Mouse (Mus musculus): ENCODE measurements around the gene Auts2. TPM values are rescaled to one million over a fixed set of nuclear protein-coding genes. Genes with fewer than 3 reads are reported as not detected.
A peak's percentile ranks its signal among the peaks of the same experiment; 100 is the strongest.

Auts2 gene
- total RNA-seq, 2 experiments from 2014 or later, result 19.4 to 30.5 TPM

DNA sequence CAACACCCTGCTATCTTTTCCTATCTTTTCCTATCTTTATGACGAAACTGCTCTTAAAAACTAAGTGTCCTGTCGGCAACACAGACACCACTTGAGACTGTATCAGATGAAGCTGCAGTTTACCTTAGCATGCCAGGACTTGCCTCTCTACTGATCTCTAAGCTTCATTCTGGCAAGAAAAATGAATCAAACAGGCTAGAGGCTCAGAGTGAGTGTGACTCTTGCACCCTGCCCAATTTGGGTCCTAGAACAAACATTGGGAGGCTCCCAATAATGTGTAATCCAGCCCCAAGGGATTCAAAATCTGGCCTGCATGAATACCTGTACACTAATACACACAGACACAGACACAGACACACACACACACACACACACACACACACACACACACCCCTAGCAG, 250.2 kb downstream of the Auts2 start:
- intact Hi-C loops (cut with DNase I; ENCODE audit: low total_unique reads), result no loop called here

DNA sequence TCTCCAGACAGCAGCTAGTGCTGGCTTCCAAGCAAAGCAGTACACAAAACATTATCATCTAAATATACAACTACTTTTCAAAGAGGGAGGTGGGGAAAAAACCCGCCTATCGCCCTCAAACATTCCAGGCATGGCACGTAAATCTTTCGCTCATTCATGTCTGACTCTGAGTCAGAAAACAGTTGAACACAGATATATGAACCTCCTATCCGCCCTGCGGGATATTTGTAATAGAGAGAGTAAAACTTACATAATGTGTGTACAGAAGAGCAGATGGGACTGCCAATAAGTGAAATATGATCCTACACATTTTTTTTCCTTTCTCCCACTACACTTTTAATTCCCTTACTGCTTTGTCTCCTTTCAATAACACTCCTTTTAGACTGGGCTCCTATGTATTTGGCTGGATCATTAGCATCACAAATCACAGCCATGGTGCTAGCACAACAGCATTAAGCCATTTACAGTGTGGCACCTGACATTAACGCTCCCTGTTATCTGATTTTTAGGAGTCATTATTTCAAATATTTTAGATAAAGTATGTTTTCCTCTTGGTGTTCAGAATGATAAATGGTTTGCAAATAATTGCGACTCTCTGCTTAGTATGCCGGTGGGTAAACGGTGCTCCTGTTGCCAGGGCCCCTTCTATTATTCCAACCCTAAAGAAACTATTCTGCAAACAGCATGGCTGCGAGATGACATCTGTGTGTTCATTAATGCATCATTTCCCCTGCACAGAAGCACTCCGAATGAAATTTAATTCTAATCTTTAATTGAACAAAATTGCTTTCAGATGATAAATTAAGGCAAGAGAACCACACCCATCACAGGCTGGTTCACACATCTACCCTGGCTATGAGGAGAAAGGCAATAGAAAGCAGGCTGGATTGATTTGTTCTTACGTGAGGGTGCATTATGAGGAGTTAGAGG, 252.3 kb downstream of the Auts2 start:
- intact Hi-C loops (cut with DNase I; ENCODE audit: low total_unique reads), result no loop called here
- DNase-seq, result no peak

More for the DNA sequence above, 250.2 kb downstream of the Auts2 start:
- no peak for DNase-seq

DNA sequence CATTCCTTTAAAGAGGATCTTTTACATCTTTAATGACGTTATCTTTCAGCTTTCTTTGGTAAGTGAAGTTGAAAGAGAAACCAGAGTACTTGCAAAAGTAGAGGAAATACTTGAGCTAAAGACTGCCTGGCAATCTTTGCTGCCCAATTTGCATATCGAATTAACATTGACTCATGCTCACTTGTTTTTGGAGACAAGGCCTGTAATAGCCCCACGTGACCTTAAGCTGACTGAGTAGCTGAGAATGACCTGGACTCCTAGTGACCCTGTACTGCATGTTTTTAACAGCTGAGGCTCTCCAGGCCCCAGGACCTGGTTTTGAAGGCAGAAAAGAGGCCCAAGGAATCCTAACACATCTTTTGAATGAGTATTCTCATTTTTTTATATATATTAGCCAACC, 259.4 kb downstream of the Auts2 start:
- DNase-seq, result no peak
- intact Hi-C loops (cut with DNase I; ENCODE audit: low total_unique reads), result no loop called here

DNA sequence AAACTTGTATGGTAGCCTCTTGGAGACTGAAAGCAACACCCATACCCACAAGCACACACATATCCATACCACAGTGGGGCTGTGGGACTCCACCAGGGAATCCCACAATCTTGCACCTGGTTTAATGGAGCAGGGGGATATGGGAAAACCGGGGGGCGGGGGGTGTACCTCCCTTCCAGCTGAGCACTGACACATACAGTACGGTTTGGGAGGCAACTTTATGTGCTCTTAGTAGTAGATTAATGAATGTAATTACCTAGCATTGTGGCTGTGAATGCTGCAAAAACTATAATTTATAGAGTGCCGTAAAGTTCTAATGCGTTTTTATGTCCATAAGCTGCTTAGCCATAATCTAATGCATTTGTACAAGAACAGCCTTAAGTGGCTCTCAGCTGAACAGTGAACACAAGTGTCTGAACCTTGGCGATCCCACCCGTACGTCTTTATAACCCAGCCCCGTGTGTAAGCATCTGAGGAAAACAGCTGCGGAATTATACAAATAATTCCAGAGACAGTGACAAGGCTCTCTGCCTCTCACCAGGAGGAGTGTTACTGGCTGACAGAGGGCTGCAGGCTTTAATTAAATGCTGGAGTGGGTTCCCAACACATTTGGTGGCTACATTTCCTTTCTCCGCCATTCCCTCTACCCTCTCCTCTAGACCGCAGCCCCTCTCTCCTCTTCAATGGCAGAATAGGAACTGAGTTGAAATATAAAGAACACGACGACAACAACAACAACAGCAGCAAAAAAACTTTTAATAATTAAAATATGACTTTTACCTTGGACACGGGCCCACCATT, 268.8 kb downstream of the Auts2 start:
- intact Hi-C loops (cut with DNase I; ENCODE audit: low total_unique reads), result no loop called here
- DNase-seq, result no peak

DNA sequence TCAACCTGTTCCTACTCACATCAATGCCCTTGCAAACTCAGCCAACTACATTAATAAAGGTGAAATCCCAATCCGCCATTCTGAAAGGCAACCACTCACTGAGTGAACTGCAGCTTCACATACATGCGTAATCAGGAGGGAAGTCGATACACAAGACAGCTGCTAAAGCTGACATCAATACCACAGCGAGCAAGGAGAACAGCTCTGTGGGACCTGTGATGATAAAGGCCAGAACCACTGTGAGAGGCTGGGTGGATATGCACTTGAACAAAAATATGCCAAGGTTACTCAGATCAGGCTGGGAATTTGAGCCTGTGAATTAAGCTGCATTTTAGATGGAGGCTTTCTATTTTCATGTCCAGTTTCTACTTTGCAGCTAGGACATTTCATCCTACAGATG, 271.0 kb downstream of the Auts2 start:
- no peak for DNase-seq
- intact Hi-C loops (cut with DNase I; ENCODE audit: low total_unique reads), result no loop called here

DNA sequence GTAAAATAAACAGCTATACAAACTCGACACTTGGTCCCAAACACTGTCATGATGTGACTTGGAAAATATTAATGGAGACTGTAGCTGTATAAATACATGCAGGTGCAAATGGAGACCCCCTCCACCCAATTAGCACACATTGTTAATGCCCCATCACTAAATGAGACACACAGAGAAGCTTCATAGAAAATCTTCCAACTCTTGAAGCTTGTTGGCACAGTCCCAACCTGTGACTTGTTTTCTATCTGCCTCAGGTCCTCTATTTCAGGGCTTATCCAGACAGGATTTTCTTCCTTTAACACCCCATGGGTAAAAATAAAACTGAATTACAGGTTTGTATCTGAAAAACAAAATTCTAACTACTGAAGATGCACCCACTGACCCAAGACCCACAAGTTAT, 272.2 kb downstream of the Auts2 start:
- no peak for DNase-seq
- intact Hi-C loops (cut with DNase I; ENCODE audit: low total_unique reads), result no loop called here

DNA sequence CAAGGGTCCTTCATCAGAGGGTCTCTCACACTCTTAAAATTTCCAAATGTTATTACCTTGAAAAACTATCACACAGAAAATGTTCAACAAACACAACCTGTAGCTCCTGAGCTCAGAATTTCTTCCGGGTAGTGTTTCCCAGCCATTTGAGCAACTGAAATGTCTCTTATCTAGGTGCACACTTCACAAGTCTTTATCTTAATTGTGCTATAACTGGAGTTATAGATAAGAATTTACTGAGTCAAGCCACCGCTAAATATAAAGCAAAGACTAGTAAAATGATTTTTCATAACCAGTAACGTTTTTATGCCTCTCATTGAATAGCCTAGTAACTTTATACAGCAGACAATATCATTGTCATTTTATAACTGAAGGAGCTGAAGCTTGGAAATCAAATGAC, 273.1 kb downstream of the Auts2 start:
- intact Hi-C loops (cut with DNase I; ENCODE audit: low total_unique reads), result no loop called here
- no peak for DNase-seq

DNA sequence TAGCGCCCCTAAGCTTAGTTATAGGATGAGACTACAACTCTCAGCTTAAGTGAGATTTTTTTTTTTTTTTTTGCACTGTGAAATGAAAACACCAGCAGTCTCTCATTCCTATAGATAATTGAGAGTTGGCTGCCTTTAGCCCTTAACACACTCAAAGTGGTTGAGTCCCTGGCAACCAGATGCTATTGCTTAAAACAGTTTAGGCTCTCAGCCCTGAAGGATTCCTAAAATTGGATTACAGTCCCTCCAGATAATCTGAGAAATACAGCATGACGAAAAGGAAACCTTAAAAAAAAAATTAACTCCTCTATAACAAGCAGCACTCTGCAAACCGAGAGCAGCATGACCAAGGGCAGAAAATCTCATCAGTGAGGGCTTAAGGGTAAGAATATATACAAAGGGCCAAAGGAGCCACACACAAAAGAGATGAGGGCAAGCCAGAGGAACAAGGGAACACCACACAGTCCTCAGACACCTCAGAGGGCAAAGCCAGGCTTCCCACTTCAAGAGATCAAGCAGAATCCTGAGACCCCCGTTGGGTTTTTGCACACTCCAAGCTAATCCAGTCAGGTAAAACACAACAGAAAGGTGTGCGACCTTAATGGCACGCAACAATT, 274.7 kb downstream of the Auts2 start:
- intact Hi-C loops (cut with DNase I; ENCODE audit: low total_unique reads), result no loop called here
- DNase-seq, result no peak

DNA sequence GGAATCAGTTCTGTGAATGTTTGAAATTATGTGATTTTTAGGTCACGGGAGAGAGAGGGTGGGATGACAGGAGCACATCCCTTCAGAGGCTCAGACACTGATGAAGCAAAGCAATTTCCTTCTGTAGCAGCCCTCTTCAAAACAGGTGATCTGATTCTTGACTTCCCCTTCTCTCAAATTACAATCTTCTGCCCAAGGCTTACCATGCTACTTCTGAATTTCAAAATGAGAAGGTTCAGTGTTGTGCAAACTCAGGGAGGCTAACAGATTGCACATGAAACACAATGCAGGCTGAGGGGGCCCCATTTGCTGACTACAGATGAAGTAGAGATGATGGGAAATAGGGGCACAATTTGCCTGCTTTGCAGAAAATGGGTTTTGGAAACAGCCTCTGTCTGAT, 278.1 kb downstream of the Auts2 start:
- intact Hi-C loops (cut with DNase I; ENCODE audit: low total_unique reads), result no loop called here

DNA sequence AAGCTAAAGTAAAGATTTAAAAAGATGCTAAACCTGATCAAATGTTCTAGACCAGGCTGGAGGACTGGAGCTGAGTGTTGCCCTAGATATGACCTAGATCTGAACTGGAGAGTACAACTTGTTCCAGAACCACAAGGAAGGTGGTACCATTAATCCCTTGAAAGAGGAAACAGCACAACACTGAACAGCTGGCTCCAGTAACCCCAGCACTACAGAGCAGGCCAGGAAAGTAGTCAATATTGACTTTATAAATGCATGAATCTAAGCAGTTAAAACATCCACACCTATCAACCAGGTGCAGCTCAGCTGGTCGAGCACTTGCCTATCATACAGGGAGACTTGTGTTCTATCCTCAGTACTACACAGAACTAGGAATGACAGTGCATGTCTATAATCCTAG, 281.4 kb downstream of the Auts2 start:
- intact Hi-C loops (cut with DNase I; ENCODE audit: low total_unique reads), result no loop called here

More for the DNA sequence above, 278.1 kb downstream of the Auts2 start:
- DNase-seq, result no peak

DNA sequence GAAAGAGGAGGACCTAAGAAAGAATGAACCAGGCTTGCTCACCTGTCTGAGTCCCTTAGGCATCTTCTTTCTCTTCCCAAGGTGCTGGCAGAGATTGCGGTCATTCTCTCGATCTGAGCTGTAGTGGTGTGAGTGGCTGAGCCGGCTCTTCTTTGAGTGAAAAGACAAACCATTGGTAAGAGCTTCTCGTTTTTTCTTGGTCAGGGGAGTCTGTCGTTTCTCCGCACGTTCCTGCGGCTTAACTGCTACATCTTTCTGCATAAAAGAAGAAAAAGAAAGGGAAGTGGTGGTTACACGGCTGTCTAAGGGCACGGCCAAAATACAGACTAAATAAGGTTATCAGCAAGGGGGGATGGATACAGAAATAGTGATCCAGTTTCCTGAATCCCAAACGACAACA, 284.3 kb downstream of the Auts2 start:
- intact Hi-C loops (cut with DNase I; ENCODE audit: low total_unique reads), result no loop called here
- DNase-seq, result no peak

More for the DNA sequence above, 281.4 kb downstream of the Auts2 start:
- no peak for DNase-seq

DNA sequence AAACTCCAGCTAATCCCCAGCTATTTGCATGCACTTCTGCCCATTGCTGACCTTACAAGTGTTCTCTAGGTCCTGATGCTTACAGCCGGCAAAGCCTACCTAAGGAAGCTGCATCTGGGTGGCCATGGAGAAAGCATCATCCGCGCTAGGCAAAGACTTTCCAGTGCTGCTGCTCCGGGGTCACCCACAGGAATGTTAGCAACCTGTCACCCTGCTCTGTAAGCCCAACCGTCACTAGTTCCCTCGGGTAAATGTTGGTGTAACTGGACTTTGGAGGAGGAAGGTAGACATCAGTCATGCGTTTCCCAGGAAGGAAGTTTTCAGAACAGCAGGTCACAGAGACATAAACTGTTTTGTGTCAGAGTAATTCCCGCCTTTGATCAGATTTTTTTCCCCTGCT, 287.6 kb downstream of the Auts2 start:
- intact Hi-C loops (cut with DNase I; ENCODE audit: low total_unique reads), result no loop called here
- DNase-seq, result no peak

DNA sequence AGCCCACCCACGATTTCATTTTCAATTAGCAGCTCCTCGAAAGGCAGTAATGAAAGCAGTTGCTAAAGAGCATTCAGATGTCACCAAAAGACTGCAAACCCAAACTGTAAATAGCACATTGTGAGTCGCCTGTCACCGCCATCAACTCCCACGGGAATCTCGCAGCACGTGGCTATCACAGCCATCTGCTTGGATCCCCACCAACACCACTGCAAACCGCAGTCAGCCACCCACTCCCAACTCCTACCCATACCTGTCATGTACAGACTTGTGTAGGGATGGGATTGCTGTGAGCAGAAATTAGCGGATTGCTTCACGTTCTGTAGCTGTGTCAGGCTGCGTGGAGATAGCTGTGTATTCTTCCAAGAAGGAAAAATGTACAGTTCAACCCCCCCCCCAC, 293.6 kb downstream of the Auts2 start:
- no peak for DNase-seq
- intact Hi-C loops (cut with DNase I; ENCODE audit: low total_unique reads), result no loop called here

DNA sequence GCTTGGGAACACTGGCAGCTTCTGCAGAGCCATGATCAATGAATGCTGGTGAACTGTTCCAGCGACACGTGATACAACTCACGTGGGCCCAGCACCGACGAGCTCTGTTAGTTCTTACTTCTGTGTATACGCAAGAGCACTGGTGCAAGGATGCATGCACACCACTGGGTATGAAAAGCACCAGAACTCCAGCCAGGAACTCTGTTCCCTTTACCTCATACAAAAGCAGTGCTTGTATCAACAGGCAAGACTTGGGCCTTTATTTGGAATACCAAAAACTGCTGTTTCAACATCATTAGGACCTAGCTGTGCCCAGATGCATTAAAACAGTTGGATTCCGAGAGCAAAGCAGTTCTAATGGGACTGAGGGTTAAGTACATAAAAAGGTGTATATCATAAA, 295.1 kb downstream of the Auts2 start:
- no peak for DNase-seq
- intact Hi-C loops (cut with DNase I; ENCODE audit: low total_unique reads), result no loop called here

DNA sequence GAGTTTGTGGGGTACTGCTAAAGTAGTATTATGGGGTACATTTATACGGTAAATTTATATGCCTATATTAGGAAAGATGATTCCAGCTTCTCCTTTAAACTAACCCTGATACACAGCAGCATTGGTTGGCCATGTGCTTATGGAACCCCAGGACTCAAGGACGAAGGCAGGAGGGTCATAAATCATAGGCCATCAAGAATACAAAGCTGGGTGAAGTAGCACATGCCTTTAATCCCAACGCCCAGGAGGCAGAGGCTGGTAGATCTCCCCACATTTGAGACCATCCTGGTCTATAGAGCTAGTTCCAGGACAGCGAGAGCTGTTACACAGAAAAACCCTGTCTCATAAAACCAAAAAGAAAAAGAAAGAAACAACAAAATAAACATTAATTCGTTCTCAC, 307.7 kb downstream of the Auts2 start:
- no peak for DNase-seq
- intact Hi-C loops (cut with DNase I; ENCODE audit: low total_unique reads), result no loop called here

DNA sequence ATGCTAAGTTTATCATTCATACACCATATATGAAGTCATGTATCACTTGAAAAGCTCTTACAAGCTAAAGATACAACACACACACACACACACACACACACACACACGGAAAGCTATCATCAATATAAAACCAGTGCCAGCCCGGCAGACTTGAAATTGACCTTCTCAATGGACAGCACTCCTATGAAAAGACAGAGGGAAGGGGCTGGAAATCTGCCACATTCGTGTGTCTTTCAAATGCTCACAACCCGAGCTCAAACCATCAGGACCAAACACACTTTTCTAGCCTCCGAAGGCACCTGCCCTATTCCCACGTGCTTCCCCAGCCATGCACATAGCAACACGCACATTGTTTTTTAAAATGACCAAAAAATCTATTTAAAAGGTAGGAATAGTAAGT, 308.7 kb downstream of the Auts2 start:
- intact Hi-C loops (cut with DNase I; ENCODE audit: low total_unique reads), result no loop called here
- DNase-seq, result no peak

DNA sequence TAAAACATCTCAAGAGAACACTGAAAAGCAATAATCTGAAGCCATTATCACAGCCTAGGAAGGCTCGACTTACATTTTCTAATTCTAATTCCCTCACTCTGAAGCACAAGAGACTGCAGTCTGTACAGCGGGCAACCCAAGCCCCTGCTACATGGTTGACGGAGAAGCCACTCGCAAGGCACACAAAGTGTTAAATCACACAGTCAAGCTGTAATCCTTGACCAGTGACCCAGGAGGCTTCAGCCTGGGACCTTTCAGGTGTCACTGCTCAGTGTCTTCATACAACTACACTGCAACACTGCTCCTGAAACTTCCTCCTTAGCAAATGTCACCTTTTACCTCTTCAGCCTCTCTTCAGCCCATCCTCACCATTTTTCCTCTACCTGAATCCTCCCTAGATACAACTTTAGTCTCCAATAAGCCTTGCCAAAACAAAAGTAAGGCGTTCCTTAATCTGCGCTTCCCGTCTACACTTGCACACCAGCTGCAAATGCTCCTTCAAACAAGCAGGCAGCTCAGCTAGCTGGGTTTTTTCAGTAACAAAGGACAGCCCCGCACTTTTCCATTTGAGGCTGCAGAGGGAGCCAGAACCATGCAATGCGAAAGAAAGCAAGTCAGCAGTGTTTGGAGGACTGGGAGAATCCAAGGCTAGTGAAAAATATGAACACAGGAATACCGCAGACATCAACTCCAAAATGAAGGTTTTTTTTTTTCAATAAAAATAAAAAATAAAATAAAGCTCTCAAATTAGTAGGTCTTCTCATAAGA, 311.7 kb downstream of the Auts2 start:
- intact Hi-C loops (cut with DNase I; ENCODE audit: low total_unique reads), result no loop called here

DNA sequence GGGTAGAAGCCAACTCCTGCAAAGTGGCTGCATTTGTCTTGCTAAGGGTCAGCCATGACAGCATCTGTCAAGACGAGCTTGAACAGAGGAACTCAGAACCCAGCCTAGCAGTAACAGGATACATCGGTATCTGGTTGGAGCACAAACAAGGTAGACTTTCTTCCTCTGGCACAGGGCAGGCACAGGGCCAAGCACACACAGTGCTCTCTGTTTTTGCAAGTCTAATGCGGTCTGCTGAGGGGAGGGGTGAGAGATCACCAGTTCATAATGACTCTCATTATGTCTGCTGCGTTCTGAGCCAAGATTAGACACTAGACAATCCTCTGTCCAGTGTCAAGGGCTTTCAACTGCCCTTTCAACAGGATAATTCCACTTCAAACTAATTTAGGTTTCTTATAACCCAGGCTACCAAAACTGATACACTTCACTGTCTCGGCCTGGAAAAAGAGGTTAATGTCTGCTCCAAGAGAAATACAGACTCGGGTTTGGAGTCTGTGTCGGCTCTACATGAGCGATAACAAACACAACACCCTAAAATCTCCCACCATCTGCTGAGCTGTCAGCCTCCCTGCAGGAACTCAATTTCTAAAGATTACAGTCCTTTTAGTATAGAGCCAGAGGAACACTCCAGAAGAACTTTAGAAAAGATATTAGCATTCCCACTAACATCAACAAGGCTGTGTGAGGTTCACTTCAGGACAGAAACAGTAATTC, 313.3 kb downstream of the Auts2 start:
- peak; percentile 43 for DNase-seq
- intact Hi-C loops (cut with DNase I; ENCODE audit: low total_unique reads), result no loop called here

More for the DNA sequence above, 311.7 kb downstream of the Auts2 start:
- peak; percentile 22 for DNase-seq

DNA sequence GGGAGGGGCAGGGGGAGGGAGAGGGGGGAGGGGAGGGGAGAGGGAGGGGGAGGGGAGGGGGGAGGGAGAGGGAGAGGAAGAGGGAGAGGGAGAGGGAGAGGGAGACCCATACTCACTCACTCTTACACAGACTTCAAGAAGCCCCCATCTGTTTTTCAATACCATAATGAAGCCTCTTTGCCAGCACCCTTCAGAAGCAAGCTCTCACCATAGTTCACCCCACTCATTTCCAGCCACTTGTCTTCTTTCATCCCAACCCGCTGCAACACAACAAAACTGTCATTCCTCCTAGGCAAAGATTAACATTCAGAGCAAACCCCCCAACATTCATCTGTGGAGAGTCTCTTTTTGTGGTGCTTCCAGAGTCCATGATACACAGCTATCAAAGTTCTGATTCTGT, 314.1 kb downstream of the Auts2 start:
- DNase-seq, result no peak
- intact Hi-C loops (cut with DNase I; ENCODE audit: low total_unique reads), result no loop called here
